Mouse (Mus musculus): Measurements from ENCODE around the gene Cacnb1.

Gene Cacnb1

DNA sequence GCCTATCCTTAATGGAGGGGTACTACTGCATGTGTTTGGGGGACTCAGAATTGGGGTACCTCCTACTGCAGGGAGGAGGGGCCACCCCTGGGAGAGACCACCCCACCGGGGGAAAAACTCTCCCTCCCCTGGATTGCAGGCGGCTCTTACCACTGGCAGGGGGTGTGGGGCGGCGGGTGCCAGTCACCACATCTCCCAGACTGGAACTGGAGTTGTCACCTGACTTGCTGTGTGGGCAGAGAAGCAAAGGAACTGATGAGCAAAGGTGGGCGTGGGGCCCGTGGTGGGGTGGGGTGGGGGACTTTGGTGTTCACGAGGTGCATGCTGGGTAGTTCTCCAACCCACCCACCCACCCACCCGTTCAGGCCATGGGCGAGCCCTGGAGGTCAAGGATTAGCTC lies 11.1 kb downstream of the Cacnb1 start:
- no peak for DNase-seq (ENCODE audit: low spot score in 2 of 2)

DNA sequence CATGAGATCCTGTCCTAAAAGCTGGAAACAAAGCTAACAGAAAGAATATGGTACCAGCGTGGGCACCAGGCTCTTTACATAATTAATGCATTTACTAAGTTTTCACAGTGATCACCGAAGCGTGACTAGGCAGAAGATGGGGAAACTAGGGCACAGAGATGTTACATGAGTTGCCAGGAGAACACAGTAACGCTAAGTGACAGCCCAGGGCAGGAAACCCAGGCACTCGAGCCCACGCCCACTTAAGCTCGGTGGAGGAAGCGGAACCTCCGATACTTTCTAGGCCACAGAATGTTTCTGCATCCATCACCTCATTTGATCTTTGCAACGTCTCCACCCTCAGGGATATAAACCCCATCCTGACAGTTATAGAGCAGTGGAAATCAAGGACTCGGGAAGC lies 14.7 kb downstream of the Cacnb1 start:
- no peak for DNase-seq (ENCODE audit: low spot score in 2 of 2)

DNA sequence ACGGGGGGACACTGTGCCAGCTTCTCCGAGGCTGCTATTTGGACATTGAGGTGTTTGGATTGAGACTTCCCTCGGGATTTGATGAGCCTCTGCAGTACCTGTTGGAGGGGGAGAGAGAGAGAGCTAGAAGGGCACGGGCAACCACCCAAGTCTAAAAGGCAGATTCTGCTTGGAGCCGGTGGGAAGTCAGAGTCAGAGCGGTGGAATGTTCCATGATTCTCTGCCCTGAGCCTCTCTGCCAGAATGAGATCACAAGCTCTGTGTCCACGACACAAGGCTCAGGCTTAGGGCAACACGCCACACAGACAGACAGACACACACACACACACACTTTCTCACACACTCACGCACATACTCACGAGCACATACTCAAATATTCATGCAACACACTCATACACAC lies 17.1 kb downstream of the Cacnb1 start:
- no peak for DNase-seq (ENCODE audit: low spot score in 2 of 2)

DNA sequence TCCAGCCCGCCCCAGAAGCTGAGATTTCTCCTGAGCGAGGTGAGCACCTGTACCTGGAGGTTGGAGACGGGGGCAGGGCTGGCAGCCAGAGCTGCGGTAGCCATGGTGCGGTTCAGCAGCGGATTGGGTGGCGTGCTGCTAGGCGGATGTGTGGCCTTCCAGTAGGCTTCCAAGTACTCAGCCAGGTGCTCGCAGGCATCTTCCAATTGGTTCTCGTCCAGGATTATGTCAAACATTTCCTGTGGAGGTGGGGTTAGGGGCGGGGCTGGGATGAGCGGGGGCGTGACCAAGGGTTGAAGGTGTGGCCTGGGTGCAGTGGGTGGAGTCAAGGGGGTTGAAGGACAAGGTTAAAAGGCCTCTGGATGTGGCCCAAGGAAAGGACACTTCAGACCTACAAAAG lies 17.8 kb downstream of the Cacnb1 start:
- no peak for DNase-seq (ENCODE audit: low spot score in 2 of 2)

DNA sequence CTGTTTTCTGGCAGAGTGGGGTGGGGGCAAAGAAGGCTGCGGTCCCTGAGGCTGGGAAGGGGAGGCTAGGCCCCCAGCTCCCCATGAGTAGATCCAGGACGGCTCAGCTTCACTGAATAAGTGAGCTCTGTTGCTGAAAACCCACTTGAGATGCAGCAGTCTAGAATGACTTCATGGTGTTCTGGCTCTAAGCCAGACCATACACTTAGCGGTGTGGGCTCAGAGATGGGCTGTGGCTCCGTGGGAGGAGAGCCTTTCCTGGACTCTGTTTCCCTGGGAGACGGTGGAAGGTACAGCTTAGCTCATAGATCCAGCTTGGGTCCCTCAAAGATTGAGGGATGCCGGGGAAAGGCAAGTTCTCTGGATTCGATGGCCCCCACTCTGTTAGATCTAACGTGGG lies 18.7 kb downstream of the Cacnb1 start:
- no peak for DNase-seq (ENCODE audit: low spot score in 2 of 2)

DNA sequence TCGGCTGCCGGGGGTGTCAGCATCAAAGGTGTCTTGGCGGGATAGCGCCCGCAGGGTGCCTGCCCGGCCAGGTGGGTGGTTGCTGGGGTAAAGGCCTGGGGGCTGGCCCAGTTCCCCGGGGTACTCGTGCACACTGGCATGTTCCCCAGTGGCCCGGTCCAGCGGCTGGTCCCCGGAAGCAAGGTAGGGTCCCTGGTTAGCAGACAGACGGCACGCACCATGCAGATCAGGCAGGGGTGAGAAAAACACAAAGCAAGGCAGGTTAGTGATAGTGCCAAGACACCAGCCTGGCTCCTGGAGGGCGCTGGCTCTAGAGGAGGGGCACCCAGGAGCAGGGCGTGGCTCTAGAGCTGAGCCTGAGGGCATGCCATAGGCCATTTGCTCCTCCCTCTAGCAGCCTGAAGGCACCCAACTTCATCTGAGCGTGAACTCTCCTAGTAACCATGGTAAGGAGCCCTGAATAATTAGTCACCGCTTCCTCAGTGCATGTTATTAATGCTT lies 19.6 kb downstream of the Cacnb1 start:
- DNase-seq (ENCODE audit: low spot score in 2 of 2): peak in 1 of 2 experiments; percentile 65

DNA sequence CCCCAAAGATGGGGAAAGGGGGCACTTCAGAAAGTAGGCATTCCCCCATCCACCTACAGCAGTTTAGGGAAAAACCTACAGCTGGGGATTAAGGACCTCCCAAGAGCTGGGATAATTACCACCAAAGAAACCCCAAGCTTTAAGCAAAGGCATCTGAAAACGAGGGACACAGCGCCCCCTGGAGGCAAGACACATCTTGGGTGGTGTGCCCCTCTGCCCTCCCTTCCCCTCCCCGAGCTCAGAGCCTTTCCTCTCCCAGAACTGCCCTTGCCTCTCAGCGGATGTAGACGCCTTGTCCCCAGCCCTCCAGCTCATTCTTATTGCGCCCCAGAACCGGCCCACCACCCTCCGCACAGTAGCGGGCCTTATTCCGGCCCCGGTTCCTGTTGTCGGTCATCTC lies 20.2 kb downstream of the Cacnb1 start:
- DNase-seq (ENCODE audit: low spot score in 2 of 2): peak; percentile 81 to 94

DNA sequence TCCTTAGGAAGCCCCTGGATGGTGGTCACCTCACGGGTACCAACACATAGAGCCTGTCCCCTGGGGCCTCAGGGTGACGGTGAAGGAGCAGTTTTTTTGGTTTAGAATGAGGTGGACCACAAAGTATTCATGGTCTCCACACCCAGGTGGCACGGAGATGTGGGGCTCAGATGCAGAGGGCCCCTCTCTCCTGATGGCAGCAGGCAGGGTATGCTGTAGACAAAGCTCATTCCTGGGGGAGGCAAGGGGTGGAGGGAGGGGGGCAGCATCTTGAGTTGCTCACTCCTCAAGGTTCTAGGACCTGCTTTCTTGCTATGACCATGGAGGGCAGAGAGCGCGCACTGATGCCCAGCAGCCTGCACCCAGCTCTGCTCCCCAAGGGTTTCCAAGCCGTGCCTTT lies 20.8 kb downstream of the Cacnb1 start:
- no peak for DNase-seq (ENCODE audit: low spot score in 2 of 2)

DNA sequence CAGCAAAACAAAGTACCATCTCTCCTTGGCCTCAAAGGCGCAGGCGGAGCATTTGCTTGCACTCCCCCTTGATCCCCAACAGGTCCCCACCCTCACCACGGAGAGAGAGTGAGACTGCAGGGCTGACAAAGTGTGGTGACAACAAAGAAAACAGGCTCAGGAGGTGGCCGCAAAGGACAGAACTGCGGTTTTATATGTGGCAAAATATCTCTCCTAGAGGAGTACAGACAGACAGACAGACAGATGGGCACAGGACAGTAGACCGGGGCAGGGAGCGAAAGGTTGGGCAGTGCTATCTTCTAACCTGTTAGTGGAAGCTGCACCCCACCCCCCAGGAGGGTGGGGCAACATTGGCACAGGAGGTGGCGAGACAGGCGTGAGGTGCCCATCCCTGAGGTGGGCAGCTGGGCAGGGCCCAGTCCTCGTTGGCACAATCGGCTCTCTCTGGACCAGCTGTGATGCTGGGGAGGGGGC lies 21.4 kb downstream of the Cacnb1 start:
- peak in 1 of 2 experiments; percentile 55 for DNase-seq (ENCODE audit: low spot score in 2 of 2)

DNA sequence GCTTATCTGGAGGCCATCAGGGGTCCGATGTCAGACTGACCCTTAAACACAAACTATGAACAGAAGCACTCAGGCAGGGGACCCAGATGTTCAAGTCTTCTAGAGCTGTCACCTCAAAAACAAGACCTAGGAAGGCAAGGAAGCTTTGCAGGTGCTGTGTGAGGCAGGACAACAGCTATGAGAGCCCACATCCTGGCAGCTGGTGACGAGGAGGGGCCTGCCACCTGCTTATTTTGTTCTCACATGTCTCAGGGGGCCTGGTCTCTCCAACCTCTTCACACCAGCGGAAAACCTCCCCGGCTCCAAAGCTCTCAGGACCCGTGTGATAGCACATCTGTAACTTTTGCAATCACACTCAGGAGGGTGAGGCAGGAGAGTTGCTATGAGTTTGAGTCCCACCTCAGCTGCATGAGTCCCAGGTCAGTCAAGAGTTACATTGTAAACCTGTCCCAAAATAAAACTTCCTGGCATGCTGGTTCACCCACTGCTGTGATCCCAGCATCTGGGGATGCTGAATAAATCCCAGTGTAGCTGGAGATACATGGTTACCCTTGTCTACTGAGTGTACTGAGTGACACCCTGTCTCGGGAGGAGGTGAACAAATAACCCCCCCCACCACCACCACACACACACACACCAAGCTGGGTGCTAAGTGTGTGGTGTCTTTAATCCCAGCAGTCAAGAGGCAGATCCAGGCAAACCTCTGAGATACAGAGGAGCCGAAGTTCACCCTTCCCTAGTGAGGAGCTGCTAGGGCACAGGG lies 22.3 kb downstream of the Cacnb1 start:
- peak in 1 of 2 experiments; percentile 77 for DNase-seq (ENCODE audit: low spot score in 2 of 2)

DNA sequence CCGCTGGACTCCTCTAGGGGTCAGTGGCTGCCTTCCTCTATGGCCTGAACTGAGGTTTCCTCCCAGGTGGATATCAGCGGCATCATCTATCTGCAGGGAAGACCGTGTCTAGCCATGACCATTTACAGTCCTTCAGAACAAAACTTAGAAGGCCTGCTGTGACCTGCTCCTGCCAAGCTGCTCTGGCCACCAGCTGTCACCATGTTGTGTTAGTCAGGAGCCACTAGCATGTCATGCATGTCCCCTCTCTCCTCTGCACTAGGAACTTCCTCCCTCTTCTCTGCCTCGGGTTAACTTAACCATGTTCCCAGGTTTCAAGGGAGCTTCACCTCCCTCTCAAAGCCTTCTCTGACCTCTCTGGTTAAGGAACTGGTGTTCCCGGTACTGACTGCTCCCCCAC lies 23.1 kb downstream of the Cacnb1 start:
- no peak for DNase-seq (ENCODE audit: low spot score in 2 of 2)

DNA sequence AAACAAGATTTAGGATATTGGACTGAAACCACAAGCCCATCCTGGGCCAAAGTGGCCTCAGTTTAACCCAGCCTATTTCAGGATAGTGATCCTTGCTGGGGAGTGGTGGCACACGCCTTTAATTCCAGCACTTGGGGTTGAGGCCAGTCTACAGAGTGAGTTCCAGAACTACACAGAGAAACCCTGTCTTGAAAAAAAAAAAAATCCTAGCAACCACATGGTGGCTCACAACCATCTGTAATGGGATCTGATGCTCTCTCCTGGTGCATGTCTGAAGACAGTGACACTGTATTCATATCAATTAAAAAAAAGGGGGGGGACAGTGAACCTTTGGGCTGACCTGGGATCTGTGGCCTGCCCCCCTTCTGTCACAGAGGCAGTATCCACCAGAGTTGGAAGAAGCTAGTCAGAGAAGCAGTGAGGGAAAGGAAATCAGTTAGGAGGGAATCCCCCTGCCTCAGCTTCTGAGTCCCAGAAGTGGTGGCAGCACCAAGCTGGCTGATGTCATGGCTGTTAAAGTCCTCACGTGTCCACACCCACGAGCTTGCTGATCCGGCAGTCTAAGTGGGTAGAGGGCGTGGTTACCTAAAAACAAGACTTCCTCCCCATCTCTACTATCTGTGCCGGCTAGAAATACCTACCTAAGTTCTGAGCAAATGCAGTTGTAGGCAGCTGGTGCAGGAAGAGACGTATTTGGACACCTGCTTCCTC lies 23.8 kb downstream of the Cacnb1 start:
- DNase-seq (ENCODE audit: low spot score in 2 of 2): peak in 1 of 2 experiments; percentile 65

DNA sequence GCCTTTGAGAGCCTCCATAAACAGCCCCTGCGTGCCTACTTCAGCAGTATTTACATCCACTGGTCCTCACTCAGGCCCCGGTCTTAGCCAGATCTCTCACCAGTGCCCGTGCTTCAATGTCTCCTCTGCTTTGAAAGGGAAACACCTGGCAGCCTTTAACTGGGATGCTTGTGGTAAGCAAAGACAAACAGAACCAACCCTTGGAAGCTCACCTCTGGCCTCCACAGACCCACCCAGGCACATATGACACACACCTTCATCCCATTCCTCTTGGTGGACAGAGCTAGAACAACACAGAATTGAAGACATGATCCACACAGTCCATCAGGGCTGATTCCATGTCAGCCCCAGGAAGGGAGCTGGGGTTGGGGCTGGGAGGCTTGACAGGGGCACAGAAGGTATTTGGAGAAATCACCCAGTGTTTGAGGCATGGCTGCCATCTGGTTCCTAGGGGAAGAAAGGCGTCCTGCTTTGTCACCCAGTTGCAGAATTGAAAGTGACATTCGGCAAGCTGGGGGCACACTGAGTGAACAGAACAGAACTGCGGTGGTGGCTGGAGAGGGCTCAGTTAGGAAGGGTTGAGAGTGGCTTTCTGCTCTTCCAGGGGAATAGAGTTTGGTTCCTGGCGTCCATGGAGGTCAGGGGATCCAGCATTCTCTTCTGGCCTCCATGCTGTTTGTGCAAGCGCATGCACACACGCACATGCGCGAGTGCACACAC lies 24.6 kb downstream of the Cacnb1 start:
- no peak for DNase-seq (ENCODE audit: low spot score in 2 of 2)

DNA sequence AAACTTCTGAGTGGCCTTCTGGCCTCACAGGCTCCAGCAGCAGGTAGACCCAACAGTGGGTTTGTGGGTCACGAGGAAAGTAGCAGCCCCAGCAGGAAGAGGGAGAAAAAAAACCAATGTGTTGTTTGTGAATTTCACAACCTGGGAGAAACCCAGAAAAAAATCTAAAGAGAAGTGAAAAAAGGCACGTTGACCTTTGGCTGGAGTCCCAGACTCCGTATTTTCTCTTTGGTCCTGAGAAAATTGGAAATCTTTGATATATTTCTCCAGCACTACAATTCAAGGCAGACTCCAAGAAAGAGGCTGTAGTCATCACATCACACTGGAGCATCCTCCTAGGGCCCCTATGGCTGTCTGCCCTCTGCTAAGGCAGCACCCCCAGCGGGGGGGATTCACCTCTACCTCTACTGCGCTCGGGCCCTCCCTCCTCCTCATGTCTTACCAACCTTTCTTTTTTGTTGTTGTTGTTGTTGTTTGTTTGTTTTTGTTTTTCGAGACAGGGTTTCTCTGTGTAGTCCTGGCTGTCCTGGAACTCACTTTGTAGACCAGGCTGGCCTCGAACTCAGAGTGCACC lies 25.4 kb downstream of the Cacnb1 start:
- DNase-seq (ENCODE audit: low spot score in 2 of 2): no peak

DNA sequence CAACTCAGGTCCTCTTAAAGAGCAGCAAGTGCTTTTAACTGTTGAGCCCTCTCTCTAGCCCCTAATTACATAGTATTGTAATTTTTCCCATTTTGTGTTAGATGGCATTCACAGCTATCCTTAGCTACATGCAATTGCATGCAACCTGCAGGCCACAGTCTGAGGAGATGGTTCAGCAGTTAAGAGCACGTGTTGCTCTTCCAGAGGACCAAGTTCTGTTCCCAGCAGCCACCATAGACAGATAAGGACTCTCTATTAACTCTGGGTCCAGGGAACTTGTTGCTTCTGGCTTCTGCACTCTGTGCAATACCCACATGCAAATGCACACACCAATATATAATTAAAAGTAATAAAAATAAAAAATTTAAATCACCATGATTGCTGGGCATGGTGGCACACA lies 26.1 kb downstream of the Cacnb1 start:
- no peak for DNase-seq (ENCODE audit: low spot score in 2 of 2)

DNA sequence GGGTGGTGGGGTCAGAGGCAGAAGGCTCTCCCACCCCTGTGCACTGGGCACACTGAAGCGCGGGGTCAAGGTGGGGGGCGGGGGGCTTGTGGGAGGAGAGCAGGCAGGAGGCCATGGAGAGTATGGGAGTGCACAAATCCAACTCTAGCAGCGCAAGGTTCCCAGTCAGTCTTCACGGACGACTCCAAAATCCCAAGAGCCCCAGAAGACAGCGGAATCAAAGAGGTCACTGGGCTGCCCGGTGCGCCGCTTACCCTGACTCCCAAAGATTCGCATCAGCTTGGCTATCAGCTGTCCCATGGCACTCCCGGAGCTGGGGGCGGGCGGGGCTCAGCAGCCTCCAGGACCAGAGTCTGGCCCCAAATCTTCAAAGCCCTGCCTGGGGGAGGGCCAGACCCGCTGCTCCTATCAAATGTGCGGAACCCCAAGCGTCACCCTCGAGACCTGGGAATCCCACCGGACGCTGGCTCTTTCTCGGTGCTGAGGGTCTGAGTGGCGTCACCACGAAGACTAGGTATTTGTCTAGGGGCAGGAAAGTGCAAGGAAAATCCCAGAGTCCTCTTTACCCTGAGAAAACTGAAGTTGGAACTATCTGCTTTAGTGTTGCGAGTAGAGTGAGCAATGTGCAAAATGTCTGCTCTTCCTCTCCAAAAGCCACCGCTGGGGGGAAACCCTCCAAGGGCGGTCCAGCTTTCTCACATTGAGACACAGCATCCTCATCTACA lies 27.1 kb downstream of the Cacnb1 start, which contains the start of gene Arl5c:
Gene Arl5c, minus strand, starts transcription at position 618 of the 725 bp plus-strand sequence.
- DNase-seq (ENCODE audit: low spot score in 2 of 2): peak in 1 of 2 experiments; percentile 73

DNA sequence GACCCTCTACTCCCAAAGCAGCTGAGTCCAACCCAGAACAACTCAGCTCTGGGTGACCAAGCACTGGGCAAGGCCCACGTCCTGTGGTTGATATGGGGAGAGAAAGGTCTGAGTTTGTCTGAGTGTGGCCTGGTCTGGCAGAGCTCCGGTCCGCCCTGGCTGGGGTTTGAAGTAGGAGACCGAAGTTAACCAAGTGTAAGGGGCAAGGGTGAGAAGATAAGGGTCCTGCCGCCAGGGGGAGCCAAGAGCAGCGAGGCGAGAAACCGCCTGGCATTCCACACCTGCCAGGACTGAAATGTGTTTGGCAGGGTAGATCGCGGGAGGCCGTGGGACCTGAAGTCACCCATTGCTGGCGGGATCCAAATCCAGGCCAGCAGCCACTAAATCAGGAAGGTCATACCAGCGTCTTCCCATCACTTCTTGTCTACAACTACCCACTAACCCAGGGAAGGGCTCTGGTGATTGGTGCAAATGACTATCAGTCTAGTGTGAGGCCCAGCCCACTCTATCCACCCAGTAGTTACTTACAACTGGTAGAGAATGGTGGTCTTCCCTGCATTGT lies 28.2 kb downstream of the Cacnb1 start:
- DNase-seq (ENCODE audit: low spot score in 2 of 2): peak; percentile 81 to 93

DNA sequence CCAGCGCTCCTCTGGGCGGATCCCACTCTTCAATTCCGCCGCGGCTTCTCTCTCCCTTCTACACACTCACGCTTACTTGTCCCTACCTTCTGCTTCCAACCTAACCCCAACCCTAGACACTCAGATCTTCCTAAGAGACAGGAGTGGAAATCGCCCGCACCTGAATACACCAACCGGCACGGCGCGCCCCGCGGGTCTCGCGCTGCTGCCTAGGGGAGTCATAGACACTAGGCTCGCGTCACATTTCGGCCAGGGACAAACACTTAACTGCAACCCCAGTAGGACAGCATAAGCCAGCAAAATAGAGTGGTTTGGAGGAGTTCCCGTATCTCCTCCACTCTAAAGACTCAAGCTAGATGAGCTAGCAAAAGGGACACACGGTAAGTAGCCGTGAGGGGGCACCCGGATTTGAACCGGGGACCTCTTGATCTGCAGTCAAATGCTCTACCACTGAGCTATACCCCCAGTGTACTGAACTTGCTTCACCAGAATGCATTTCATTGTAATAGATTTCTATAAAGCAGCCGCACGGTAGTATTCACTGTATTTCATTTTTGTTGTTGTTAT lies 34.2 kb downstream of the Cacnb1 start:
- DNase-seq (ENCODE audit: low spot score in 2 of 2): peak; percentile 81 to 88

DNA sequence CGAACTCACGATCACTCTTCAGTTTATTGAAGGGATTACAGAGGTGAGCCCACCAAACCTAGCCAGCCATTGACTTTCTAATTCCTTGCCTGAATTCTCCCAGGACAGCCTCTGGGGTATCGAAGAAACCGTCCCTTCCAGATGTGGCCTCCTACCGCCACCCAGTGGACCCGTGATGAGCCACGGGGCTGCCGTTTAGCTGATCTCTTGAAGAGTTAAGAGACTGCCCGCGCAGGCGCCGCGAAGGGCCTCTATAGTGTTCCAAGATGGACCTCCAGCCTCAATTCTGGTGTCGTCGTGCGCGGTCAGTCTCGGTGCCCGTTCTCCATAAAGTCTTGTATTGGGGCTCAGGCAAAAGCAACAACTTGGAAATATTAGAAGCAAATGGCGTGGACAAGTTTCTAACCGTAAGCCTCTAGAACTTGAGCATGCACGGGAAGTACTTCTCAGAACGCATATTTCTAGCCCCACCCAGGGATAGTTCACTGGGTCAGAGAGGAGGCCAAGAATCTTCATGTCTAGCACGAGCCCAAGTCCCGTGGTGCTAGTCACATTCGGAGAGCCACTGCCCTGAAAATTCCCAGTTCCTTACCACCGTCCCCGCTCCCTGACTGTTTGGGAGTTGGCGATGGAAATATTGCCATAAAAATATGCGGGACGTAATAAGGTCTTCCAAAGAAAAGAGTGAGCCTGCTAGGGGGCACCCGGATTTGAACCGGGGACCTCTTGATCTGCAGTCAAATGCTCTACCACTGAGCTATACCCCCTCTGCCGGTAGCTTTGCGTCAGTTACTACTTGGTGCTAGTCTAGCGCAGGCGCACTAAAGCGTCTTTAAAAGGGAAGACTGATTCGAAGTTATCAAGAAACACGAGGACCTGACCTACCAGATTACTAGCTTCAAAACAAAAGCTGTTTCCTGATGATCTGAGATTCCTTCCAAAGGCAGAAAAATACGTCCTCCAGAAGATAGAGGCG lies 35.0 kb downstream of the Cacnb1 start:
- DNase-seq (ENCODE audit: low spot score in 2 of 2): peak; percentile 92 to 96

Data from spleen, postnatal 10 days (tissue).